Mouse (Mus musculus) embryonic stem cell, embryonic (primary cell): Measurements from ENCODE around the gene Tent5c.

Source experiments
- CTCF ChIA-PET, 4 experiments: fragments of 300-600 bp in 2 of 4; fragments of 350-600 bp in 2 of 4; sonication (Branson Sonifier 250); formaldehyde crosslinking; loops; one replicate each; lab custom pipeline; 2022; ENCODE audit warnings: inconsistent platforms in 2 of 4; lab: Charles Lee
- POLR2A ChIA-PET, 4 experiments: fragments of 300-600 bp in 2 of 4; fragments of 350-600 bp in 2 of 4; sonication (Branson Sonifier 250); formaldehyde crosslinking; loops; one replicate each; lab custom pipeline; 2022; ENCODE audit warnings: antibody characterized with exemption in 4 of 4, inconsistent platforms in 1 of 4; lab: Charles Lee

The Tent5c gene

DNA sequence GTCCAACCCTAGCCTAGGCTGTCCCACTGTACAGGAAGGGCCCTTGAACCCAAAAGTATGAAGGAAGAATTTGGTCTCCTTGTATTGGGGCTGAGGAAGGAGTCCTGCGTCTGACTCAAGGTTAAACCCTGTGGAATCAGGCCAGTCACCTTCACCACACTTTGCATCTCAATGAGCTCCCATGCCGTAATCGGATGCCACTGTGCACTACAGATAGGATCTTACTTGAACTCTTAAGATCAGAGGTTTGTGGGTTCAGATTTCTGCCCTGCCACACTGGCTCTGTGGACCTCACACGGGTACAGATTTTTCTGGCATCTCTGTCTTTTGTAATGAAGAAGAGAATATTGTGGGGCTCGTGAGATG lies 68.5 kb downstream of the Tent5c start:
- POLR2A ChIA-PET, result interaction anchor here in 3 of 4 experiments (0.8 to 2.0 kb wide), 3 partner anchors 17 to 69 kb away, joined by 3 to 8 read pairs (median 3); partner anchors contain the start of gene Tent5c (in 1 of the 3)
- CTCF ChIA-PET, result interaction anchor here in 3 of 4 experiments (0.8 to 1.5 kb wide), 3 partner anchors 14 to 148 kb away, joined by 3 to 4 read pairs (median 4); no protein-coding TSS in a partner anchor

- ChIA-PET CTCF (interaction anchor here in 2 of 4 experiments (0.6 to 1.5 kb wide), 3 partner anchors 61 to 148 kb away, joined by 3 to 4 read pairs (median 4); no protein-coding TSS in a partner anchor), POLR2A (interaction anchor here in 2 of 4 experiments (1.0 to 2.0 kb wide), 2 partner anchors 17 to 70 kb away, joined by 3 to 8 read pairs; partner anchors contain the start of gene Tent5c (in 1 of the 2))
Measured at GRCm38 (mm10) chr3:100419962-100420690, 69.0 kb downstream of the Tent5c start.

DNA sequence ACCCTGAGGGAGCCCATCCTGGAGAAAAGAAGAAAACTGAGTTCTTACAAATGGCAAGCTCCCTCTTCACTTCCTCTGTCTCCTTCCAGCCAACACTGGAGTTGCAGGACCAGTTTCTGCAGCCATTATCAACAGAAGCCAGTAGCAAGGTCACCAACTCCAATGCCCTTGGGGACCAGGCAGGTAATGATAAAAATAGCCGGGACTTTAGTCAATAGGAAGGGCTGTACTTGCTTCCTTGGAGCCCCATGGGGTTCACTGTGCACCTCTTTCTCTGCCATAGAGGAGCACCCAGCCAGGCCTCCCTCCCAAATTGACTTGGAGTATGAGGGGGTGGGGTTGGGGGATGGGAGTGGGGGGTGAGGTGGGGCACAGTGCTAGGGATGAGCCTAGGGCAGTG lies 70.7 kb downstream of the Tent5c start:
- POLR2A ChIA-PET, result interaction anchor here in 2 of 4 experiments (0.7 to 1.3 kb wide), 3 partner anchors 30 to 217 kb away, joined by 3 to 4 read pairs (median 3); partner anchors contain the start of gene Tent5c (in 1 of the 2)

DNA sequence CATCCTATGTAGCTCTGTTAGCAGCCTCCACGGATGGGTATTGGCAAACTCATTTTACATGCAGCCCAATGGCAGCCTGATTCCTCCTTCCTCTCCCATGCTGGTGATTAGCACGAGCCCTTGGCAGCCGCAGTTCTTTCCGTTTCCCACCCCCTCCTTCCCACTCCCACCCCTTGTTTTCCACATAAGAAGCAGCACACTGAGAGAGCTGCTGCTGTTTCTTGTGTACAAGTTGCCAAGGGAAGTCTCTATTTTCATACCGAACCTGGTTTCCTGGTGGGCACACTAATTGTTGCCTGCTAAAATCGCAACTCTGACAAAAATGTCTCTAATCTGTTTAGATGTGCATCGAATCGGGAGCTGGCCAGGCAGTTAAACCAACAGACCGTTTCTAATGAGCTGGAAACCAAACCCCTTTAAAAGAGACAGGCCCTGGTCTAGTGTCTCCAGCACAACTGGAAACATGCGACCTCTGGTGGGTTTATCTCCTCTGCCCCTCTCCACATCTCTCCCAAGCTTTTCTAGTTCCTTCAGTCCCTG lies 71.3 kb downstream of the Tent5c start:
- POLR2A ChIA-PET, result interaction anchor here in 2 of 4 experiments (0.7 to 1.3 kb wide), 3 partner anchors 29 to 216 kb away, joined by 3 to 4 read pairs (median 3); partner anchors contain the start of gene Tent5c (in 1 of the 2)
- CTCF ChIA-PET, result no interaction called here

More for the DNA sequence above, 70.7 kb downstream of the Tent5c start:
- CTCF ChIA-PET, result no interaction called here

DNA sequence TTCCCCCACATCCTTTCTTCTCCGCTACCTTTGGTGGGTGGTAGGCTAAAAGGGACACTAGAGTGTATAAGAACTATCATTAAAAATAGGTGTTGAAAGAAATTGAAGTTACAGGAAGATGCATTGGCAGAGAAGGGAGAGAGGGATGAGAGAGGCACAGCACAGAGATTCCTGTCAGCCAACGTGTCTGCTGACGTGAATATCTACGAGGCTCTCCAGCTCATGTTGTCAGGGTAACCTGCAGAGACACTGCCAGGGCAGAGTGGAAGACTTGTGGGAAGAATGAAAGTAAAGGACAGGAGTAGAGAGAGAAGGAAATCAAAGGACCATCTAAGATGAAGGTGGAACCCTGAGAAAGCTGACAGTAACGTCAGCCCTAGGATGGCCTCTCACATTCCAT lies 73.5 kb downstream of the Tent5c start:
- ChIA-PET POLR2A (no interaction called here), CTCF (interaction anchor here in 2 of 4 experiments (0.6 to 0.7 kb wide), 2 partner anchors 74 to 1443 kb away, joined by 3 read pairs; partner anchors contain the start of gene Tent5c (in 1 of the 2))

DNA sequence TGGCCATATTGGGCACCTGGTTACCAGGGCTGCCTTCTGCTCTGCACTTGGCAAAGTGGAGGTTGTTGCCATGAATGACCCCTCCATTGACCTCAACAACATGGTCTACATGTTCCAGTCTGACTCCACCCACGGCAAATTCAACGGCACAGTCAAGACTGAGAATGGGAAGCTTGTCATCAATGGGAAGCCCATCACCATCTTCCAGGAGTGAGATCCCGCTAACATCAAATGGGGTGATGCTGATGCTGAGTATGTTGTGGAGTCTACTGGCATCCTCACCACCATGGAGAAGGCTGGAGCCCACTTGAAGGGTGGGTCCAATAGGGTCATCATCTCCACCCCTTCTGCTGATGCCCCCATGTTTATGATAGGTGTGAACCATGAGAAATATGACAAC lies 75.5 kb downstream of the Tent5c start:
- ChIA-PET CTCF (interaction anchor here in 1 of 4 experiments (0.6 kb wide), 1 partner anchor 26 kb away, joined by 3 read pairs; no protein-coding TSS in a partner anchor), POLR2A (interaction anchor here in 1 of 4 experiments (0.7 kb wide), 1 partner anchor 102 kb away, joined by 3 read pairs; no protein-coding TSS in a partner anchor)

GRCm38 (mm10) chr3:100411945-100412344 lies 77.2 kb downstream of the Tent5c start:
- CTCF ChIA-PET, result interaction anchor here in 3 of 4 experiments (0.6 to 1.1 kb wide), 2 partner anchors 10 to 70 kb away, joined by 3 to 4 read pairs (median 3); no protein-coding TSS in a partner anchor

DNA sequence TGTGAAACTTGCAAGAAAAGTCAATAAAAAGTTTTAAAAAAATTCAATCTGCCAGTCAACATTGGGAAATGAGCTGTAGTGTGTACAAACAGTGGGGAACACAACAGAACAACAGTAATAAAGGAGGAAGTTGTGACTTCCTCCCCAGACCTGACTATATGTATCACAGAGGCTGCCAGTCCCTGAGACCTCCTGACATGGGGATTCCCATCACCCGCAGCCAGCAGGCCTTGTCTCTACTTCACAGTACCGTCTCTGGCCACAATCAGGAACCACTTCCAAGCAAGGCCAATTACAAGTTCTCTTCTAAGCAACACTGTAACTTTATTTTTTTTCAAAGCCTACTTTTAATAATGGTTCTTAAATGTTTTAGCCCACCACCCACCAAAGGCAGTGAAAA lies 79.8 kb downstream of the Tent5c start:
- CTCF ChIA-PET, result interaction anchor here in 1 of 4 experiments (0.6 kb wide), 1 partner anchor 886 kb away, joined by 3 read pairs; no protein-coding TSS in a partner anchor
- POLR2A ChIA-PET, result no interaction called here

More at GRCm38 (mm10) chr3:100411945-100412344, 77.2 kb downstream of the Tent5c start:
- POLR2A ChIA-PET, result no interaction called here

- ChIA-PET CTCF (interaction anchor here in 1 of 4 experiments (0.6 kb wide), 1 partner anchor 887 kb away, joined by 3 read pairs; no protein-coding TSS in a partner anchor), POLR2A (no interaction called here)
Measured at GRCm38 (mm10) chr3:100408351-100409043, 80.6 kb downstream of the Tent5c start.

GRCm38 (mm10) chr3:100402656-100403055 lies 86.5 kb downstream of the Tent5c start:
- ChIA-PET CTCF (no interaction called here), POLR2A (no interaction called here)
